Mouse (Mus musculus) stomach, postnatal 0 days (tissue): Measurements from ENCODE around the gene D630045J12Rik.

Source experiments
- CTCF ChIP-seq: IDR thresholded peaks from 2 replicates; pipeline ENCODE4 v1.5.1; 2016; ENCODE audit warnings: antibody characterized with exemption, low read depth, mild to moderate bottlenecking, moderate library complexity
- EP300 ChIP-seq: optimal IDR thresholded peaks from 2 replicates; pipeline ENCODE3; 2016; ENCODE audit warnings: antibody characterized with exemption

- TF ChIP-seq CTCF, result no peak
- TF ChIP-seq EP300, result no peak
Observed at GRCm38 (mm10) chr6:38192952-38193351, 60.9 kb downstream of the D630045J12Rik start.
